Mouse (Mus musculus) stomach, postnatal 0 days (tissue): ENCODE measurements around the gene Zdhhc12. TPM values are rescaled to one million over a fixed set of nuclear protein-coding genes. Genes with fewer than 3 reads are reported as not detected.
A peak's percentile ranks its signal among the peaks of the same experiment; 100 is the strongest.

Source experiments
- ATAC-seq: fragments of 200-750 bp; cut with Nextera tagmentation; 2 replicates; pipeline ENCODE4 v1.8.0; 2017; ENCODE audit not compliant: low FRiP score, low TSS enrichment
- DNase-seq: peaks from one replicate; pipeline ENCODE4 v3.0.0-alpha.2; 2016; ENCODE audit warnings: low spot score
- H3K27ac ChIP-seq: fragments of 300-500 bp; sonication (generic); replicated peaks from 2 replicates; pipeline ENCODE4 v1.5.1; 2014; ENCODE audit warnings: mild to moderate bottlenecking, control low read depth
- H3K27me3 ChIP-seq: fragments of 300-500 bp; sonication (generic); 2 replicates; pipeline ENCODE4 v1.6.1; 2014; ENCODE audit warnings: low read length; ENCODE audit not compliant: control insufficient read depth, insufficient read depth
- H3K36me3 ChIP-seq: fragments of 300-500 bp; sonication (generic); 2 replicates; pipeline ENCODE4 v1.6.1; 2014; ENCODE audit warnings: low read length, mixed read lengths; ENCODE audit not compliant: control insufficient read depth, insufficient read depth
- H3K4me1 ChIP-seq: fragments of 300-500 bp; sonication (generic); replicated peaks from 2 replicates; pipeline ENCODE4 v1.6.1; 2014; ENCODE audit warnings: antibody characterized with exemption; ENCODE audit not compliant: control insufficient read depth, insufficient read depth
- H3K4me2 ChIP-seq: fragments of 300-500 bp; sonication (generic); replicated peaks from 2 replicates; pipeline ENCODE4 v1.6.1; 2014; ENCODE audit warnings: low read depth, mild to moderate bottlenecking, control low read depth, moderate library complexity
- H3K4me3 ChIP-seq: fragments of 300-500 bp; sonication (generic); 2 replicates; pipeline ENCODE4 v1.5.1; 2014; ENCODE audit warnings: low read depth, low read length, control low read depth
- H3K9ac ChIP-seq: fragments of 300-500 bp; sonication (generic); 2 replicates; pipeline ENCODE4 v1.6.1; 2014; ENCODE audit warnings: mild to moderate bottlenecking, low read length, control low read depth, mixed read lengths
- H3K9me3 ChIP-seq: fragments of 300-500 bp; sonication (generic); 2 replicates; pipeline ENCODE4 v1.6.1; 2016; ENCODE audit warnings: low read length; ENCODE audit not compliant: control insufficient read depth
- CTCF ChIP-seq: IDR thresholded peaks from 2 replicates; pipeline ENCODE4 v1.5.1; 2016; ENCODE audit warnings: antibody characterized with exemption, low read depth, mild to moderate bottlenecking, moderate library complexity
- EP300 ChIP-seq: optimal IDR thresholded peaks from 2 replicates; pipeline ENCODE3; 2016; ENCODE audit warnings: antibody characterized with exemption
- WGBS: fragments of 180-500 bp; shearing (Covaris S2); extraction: QIAGEN DNeasy Blood & Tissue Kit; methylation state at CpG from one replicate; pipeline ENCODE4 v1.1.7; 2014; 5-methylcytosine and 5-hydroxymethylcytosine counted together
- polyA plus RNA-seq: library from polyadenylated mRNA; unstranded; fragments of >200 nt; fragmentation: Nextera tagmentation; extraction: Ambion mirVana; gene quantifications from 2 replicates; pipeline ENCODE4 v1.2.1, GENCODE M21; 2015

Gene Zdhhc12
- polyA plus RNA-seq, 1 experiment from 2014 or later = 27.8 TPM

- Histone ChIP-seq H3K27me3 (no peaks in the 10 kb centered on the region), H3K9ac (no peak overlapping the region), H3K4me1 (no peaks in the 10 kb centered on the region), H3K27ac (no peak overlapping the region), H3K9me3 (no peaks in the 10 kb centered on the region), H3K4me3 (no peak overlapping the region), H3K36me3 (peaks cover 9% of the 10 kb centered on the region; the same call in 1 of the 2 replicates), H3K4me2 (no peak overlapping the region)
- TF ChIP-seq EP300 (no peak), CTCF (peak; percentile 84)
- DNase-seq (peak; percentile 64), ATAC-seq (no peak; the same call in 1 of the 2 replicates)
- 81% methylated on average over 2 of the region's 2 CpGs for whole genome bisulfite sequencing
Measured at GRCm38 (mm10) chr2:30095882-30096527, 2.6 kb upstream of the Zdhhc12 start.

GRCm38 (mm10) chr2:30094208-30094588, 750 bp upstream of the Zdhhc12 start:
- Histone ChIP-seq H3K4me2 (peak overlapping the region; percentile 81), H3K4me3 (peak overlapping the region; percentile 53), H3K9ac (peak overlapping the region; percentile 65), H3K27ac (peak overlapping the region; percentile 45; the same call in 1 of the 2 replicates), H3K4me1 (no peaks in the 10 kb centered on the region), H3K36me3 (peaks cover 8% of the 10 kb centered on the region; the same call in 1 of the 2 replicates), H3K27me3 (no peaks in the 10 kb centered on the region), H3K9me3 (no peaks in the 10 kb centered on the region)
- DNase-seq (no peak), ATAC-seq (no peak)
- WGBS = 3% methylated on average over 13 of the region's 13 CpGs
- TF ChIP-seq CTCF (no peak), EP300 (no peak)

GRCm38 (mm10) chr2:30092280-30092918, 1.0 kb downstream of the Zdhhc12 start:
- ATAC-seq (no peak), DNase-seq (no peak)
- TF ChIP-seq CTCF = no peak
- no peak for TF ChIP-seq EP300
- Histone ChIP-seq H3K27me3 (no peaks in the 10 kb centered on the region), H3K36me3 (peaks cover 2% of the 10 kb centered on the region; the same call in 1 of the 2 replicates), H3K4me3 (peak overlapping the region; percentile 53), H3K27ac (no peak overlapping the region), H3K4me2 (peak overlapping the region; percentile 81), H3K9me3 (no peaks in the 10 kb centered on the region), H3K9ac (no peak overlapping the region; the same call in 1 of the 2 replicates), H3K4me1 (no peaks in the 10 kb centered on the region)
- 46% methylated on average over 6 of the region's 6 CpGs for WGBS

- Histone ChIP-seq H3K4me3 (no peak overlapping the region), H3K4me1 (no peaks in the 10 kb centered on the region), H3K9ac (no peak overlapping the region), H3K27ac (no peak overlapping the region), H3K27me3 (no peaks in the 10 kb centered on the region), H3K9me3 (no peaks in the 10 kb centered on the region), H3K4me2 (no peak overlapping the region), H3K36me3 (no peaks in the 10 kb centered on the region; the same call in 1 of the 2 replicates)
- DNase-seq = no peak
- WGBS = 95% methylated on average over 12 of the region's 12 CpGs
- ATAC-seq = no peak
- TF ChIP-seq EP300 = no peak
- no peak for TF ChIP-seq CTCF
Measured at GRCm38 (mm10) chr2:30091521-30091920, 1.9 kb downstream of the Zdhhc12 start.

GRCm38 (mm10) chr2:30087310-30087709, 6.1 kb downstream of the Zdhhc12 start:
- no peak overlapping the region for H3K9ac ChIP-seq
- DNase-seq (no peak), ATAC-seq (no peak)
- H3K36me3 ChIP-seq = no peaks in the 10 kb centered on the region; the same call in 1 of the 2 replicates
- H3K27me3 ChIP-seq = no peaks in the 10 kb centered on the region
- H3K4me2 ChIP-seq = no peak overlapping the region
- no peak overlapping the region for H3K4me3 ChIP-seq
- no peaks in the 10 kb centered on the region for H3K9me3 ChIP-seq
- TF ChIP-seq EP300 (no peak), CTCF (peak; percentile 22; the same call in 1 of the 2 replicates)
- 91% methylated on average over 4 of the region's 4 CpGs for WGBS
- H3K4me1 ChIP-seq = no peaks in the 10 kb centered on the region
- no peak overlapping the region for H3K27ac ChIP-seq

- WGBS = 21% methylated on average over 12 of the region's 12 CpGs
- Histone ChIP-seq H3K4me3 (0 out of 2 replicates have a peak overlapping the region, but pooled peaks have one; percentile 2), H3K9me3 (no peaks in the 10 kb centered on the region), H3K27me3 (no peaks in the 10 kb centered on the region), H3K4me2 (peak overlapping the region; percentile 37), H3K9ac (peak overlapping the region; percentile 41; the same call in 1 of the 2 replicates), H3K27ac (no peak overlapping the region), H3K4me1 (no peaks in the 10 kb centered on the region), H3K36me3 (no peaks in the 10 kb centered on the region)
- DNase-seq (no peak), ATAC-seq (no peak; the same call in 1 of the 2 replicates)
- no peak for TF ChIP-seq EP300
- TF ChIP-seq CTCF = no peak
Measured at GRCm38 (mm10) chr2:30084632-30085031, 8.8 kb downstream of the Zdhhc12 start.
